Mouse (Mus musculus): ENCODE data around the gene Tbc1d22a.

GRCm38 (mm10) chr15:86201095-86201494 lies 13.2 kb upstream of the Tbc1d22a start:
- TF ChIP-seq POLR2A (IDR thresholded peaks at IDR 0.05; ENCODE audit: insufficient read length, low read depth) (no peak), E2F4 (IDR thresholded peaks at IDR 0.05; ENCODE audit: insufficient read depth) (no peak), TCF3 (IDR thresholded peaks at IDR 0.05; ENCODE audit: insufficient read length, low read depth) (no peak), MYOG (IDR thresholded peaks at IDR 0.05; ENCODE audit: control insufficient read depth in 1 of 3, insufficient read depth in 1 of 3, insufficient read length in 2 of 3, low read depth in 2 of 3) (no peak), POLR2AphosphoS2 (IDR thresholded peaks at IDR 0.05; ENCODE audit: insufficient read length, low read depth) (no peak), USF1 (IDR thresholded peaks at IDR 0.05; ENCODE audit: low read depth) (no peak), MAX (IDR thresholded peaks at IDR 0.05; ENCODE audit: low read depth) (no peak), REST (IDR thresholded peaks at IDR 0.05; ENCODE audit: insufficient read depth, insufficient read length) (no peak), SRF (IDR thresholded peaks at IDR 0.05; ENCODE audit: control insufficient read depth, insufficient read length, low read depth) (no peak), TCF12 (IDR thresholded peaks at IDR 0.05; ENCODE audit: insufficient read depth, poor library complexity, severe bottlenecking) (no peak), CEBPB (IDR thresholded peaks at IDR 0.05; ENCODE audit: insufficient read depth, poor library complexity, severe bottlenecking) (no peak)
